Mouse (Mus musculus) neural tube, embryonic 15.5 days (tissue): ENCODE measurements at regions not wholly inside any gene's neighbourhood (a gene's known extent, or its start where the extent isn't known, plus 50 kb on each side); places are given as distances from the start of the nearest gene placed in this dataset.

ENCODE experiments used
- ATAC-seq: fragments of 200-750 bp; cut with Nextera tagmentation; 2 replicates; pipeline ENCODE4 v1.8.0; 2017; ENCODE audit warnings: mild to moderate bottlenecking, moderate TSS enrichment, moderate library complexity; ENCODE audit not compliant: low FRiP score
- H3K27ac ChIP-seq: fragments of 300-500 bp; sonication (generic); replicated peaks from 2 replicates; pipeline ENCODE4 v1.5.1; 2015; ENCODE audit warnings: mild to moderate bottlenecking, inconsistent platforms
- H3K27me3 ChIP-seq: fragments of 300-500 bp; sonication (generic); replicated peaks from 2 replicates; pipeline ENCODE4 v1.6.1; 2015; ENCODE audit warnings: inconsistent platforms
- H3K36me3 ChIP-seq: fragments of 300-500 bp; sonication (generic); 2 replicates; pipeline ENCODE4 v1.6.1; 2015; ENCODE audit warnings: inconsistent platforms
- H3K4me1 ChIP-seq: fragments of 300-500 bp; sonication (generic); 2 replicates; pipeline ENCODE4 v1.6.1; 2015; ENCODE audit warnings: inconsistent platforms
- H3K4me2 ChIP-seq: fragments of 300-500 bp; sonication (generic); 2 replicates; pipeline ENCODE4 v1.6.1; 2015; ENCODE audit warnings: inconsistent platforms, mild to moderate bottlenecking, moderate library complexity
- H3K4me3 ChIP-seq: fragments of 300-500 bp; sonication (generic); replicated peaks from 2 replicates; pipeline ENCODE4 v1.5.1; 2015; ENCODE audit warnings: mild to moderate bottlenecking, inconsistent platforms
- H3K9ac ChIP-seq: fragments of 300-500 bp; sonication (generic); replicated peaks from 2 replicates; pipeline ENCODE4 v1.6.1; 2015; ENCODE audit warnings: mild to moderate bottlenecking, inconsistent platforms
- H3K9me3 ChIP-seq: fragments of 300-500 bp; sonication (generic); replicated peaks from 2 replicates; pipeline ENCODE4 v1.6.1; 2016; ENCODE audit warnings: inconsistent platforms
- WGBS: fragments of 180-500 bp; shearing (Covaris S2); methylation state at CpG from one replicate; pipeline ENCODE4 v1.1.7; 2015; ENCODE audit warnings: mixed read lengths; 5-methylcytosine and 5-hydroxymethylcytosine counted together

DNA sequence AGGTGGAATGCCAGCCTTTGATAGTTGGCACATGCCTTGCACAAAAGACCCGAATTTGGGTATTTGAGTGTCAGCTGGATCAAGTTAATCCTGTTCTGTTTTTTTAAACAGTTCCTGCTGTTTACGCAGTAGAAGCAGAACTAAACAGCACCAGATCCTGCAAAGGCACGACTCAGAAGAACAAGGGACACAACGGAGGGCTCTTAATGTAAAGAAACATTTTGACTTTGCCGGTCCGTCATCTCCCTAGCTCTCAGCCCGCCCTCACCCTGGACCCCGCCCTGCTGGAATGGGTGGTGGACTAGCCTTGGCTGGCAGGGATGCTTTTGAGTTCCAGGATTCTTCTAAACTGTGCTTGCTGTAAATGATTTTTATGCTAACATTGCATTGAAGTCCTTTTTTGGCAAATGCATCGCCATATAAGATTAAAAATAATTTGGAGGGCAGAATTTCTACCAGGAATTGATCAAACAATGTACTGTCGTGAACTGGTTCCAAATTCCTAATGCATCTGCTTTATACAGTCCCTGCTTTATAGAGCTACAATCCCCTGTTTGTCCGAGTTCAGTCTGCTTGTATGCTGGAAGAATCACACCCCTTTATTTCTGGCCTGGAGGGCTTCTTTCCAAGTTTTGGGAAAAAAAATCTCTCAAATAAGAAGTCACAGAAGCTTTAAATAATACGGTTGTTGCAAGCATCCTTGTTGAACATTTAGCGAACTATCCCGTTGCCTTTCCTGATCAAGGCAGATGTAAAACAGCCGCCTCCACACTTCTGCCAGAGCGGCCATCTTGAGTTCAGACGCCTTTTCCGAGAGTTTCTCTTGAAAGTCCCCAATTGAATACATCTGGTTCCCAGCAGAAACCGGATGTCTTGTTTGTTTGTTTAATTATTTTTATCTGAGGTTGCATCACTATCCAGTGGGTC, 308.2 kb downstream of the Pten start:
- H3K9me3 ChIP-seq = no peaks in the 10 kb centered on the region
- no peak overlapping the region for H3K4me3 ChIP-seq
- H3K36me3 ChIP-seq = no peaks in the 10 kb centered on the region
- H3K27ac ChIP-seq = no peak overlapping the region
- no peak overlapping the region for H3K9ac ChIP-seq
- no peak for ATAC-seq
- no peak overlapping the region for H3K4me2 ChIP-seq
- no peaks in the 10 kb centered on the region for H3K27me3 ChIP-seq
- WGBS = 82% methylated on average over 19 of the region's 19 CpGs
- no peaks in the 10 kb centered on the region for H3K4me1 ChIP-seq

- Histone ChIP-seq H3K9ac (no peak overlapping the region), H3K27ac (no peak overlapping the region), H3K36me3 (no peaks in the 10 kb centered on the region), H3K27me3 (no peaks in the 10 kb centered on the region), H3K4me3 (no peak overlapping the region), H3K4me2 (no peak overlapping the region), H3K4me1 (no peaks in the 10 kb centered on the region), H3K9me3 (no peaks in the 10 kb centered on the region)
- WGBS = 77% methylated on average over 11 of the region's 11 CpGs
- ATAC-seq = no peak
These were observed 311.2 kb downstream of the Pten start for GRCm38 (mm10) chr19:33068351-33068955.

DNA sequence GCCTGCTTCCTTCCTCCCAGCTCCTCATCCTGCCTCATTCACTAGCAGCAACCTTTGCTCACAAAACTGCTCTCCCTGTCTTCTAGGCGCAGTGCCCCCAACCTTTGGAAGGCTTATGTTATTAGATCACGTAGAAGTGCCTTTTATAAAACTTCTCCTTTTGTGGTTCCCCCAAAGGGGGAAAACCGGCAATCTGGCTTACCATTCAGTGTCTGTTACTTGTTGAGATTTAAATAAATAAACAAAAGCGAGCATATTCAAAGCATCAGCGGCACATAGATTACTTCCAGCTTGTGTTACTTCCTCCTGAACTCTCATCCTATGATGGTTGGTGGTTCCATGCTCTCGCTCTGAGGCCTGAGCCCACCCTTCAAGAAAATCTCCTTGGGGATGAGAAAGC, 312.5 kb downstream of the Pten start:
- Histone ChIP-seq H3K36me3 (no peaks in the 10 kb centered on the region), H3K4me1 (no peaks in the 10 kb centered on the region), H3K27ac (no peak overlapping the region), H3K9me3 (no peaks in the 10 kb centered on the region), H3K9ac (no peak overlapping the region), H3K4me3 (no peak overlapping the region), H3K4me2 (no peak overlapping the region), H3K27me3 (no peaks in the 10 kb centered on the region)
- no peak for ATAC-seq
- WGBS = 77% methylated on average over 6 of the region's 6 CpGs

GRCm38 (mm10) chr19:33072299-33072698, 315.0 kb downstream of the Pten start:
- no peak overlapping the region for H3K27ac ChIP-seq
- H3K4me2 ChIP-seq = no peak overlapping the region
- H3K4me3 ChIP-seq = no peak overlapping the region
- no peaks in the 10 kb centered on the region for H3K36me3 ChIP-seq
- H3K9me3 ChIP-seq = no peaks in the 10 kb centered on the region
- H3K27me3 ChIP-seq = no peaks in the 10 kb centered on the region
- no peaks in the 10 kb centered on the region for H3K4me1 ChIP-seq
- 86% methylated on average over 2 of the region's 2 CpGs for WGBS
- no peak for ATAC-seq
- H3K9ac ChIP-seq = no peak overlapping the region

GRCm38 (mm10) chr19:33074907-33075306, 317.2 kb downstream of the Rnls start:
- Histone ChIP-seq H3K9me3 (no peaks in the 10 kb centered on the region), H3K36me3 (no peaks in the 10 kb centered on the region), H3K4me3 (no peak overlapping the region), H3K4me2 (no peak overlapping the region), H3K27ac (no peak overlapping the region), H3K27me3 (no peaks in the 10 kb centered on the region), H3K4me1 (no peaks in the 10 kb centered on the region), H3K9ac (no peak overlapping the region)
- ATAC-seq = no peak
- 80% methylated on average over 4 of the region's 4 CpGs for WGBS

DNA sequence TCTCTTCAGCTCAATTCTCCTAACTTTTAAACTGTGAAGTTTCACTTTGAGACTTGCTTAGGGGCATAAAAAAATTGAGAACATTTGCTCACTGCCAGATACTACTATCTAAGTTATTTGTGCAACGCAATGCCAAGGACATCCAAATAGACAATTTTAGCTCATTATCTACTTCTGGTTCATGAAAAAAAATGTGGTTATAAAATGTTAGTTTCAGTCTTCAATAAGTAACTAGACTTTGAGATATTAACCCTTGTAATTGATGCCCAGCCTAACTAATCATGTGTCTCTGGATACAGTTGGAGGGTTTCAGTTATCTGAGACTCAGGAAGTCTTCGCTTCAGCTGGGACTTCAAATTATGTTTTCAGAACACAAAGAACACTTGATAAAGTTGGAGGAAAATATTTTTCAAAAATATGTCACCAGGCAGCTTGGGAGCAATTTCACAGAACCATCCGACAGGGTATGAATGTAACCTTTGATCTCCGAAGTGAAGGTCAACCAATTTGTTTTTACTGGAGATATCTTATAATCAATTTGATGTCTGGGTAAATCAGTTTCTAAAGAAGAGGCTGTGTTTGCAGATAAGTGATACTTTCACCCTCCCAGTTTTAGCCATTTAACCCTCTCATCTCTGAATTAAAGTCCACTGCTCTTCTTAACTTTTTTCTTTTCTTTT, 313.3 kb downstream of the Rnls start:
- no peak overlapping the region for H3K4me3 ChIP-seq
- ATAC-seq = no peak
- no peaks in the 10 kb centered on the region for H3K36me3 ChIP-seq
- H3K27ac ChIP-seq = no peak overlapping the region
- H3K27me3 ChIP-seq = no peaks in the 10 kb centered on the region
- no peaks in the 10 kb centered on the region for H3K9me3 ChIP-seq
- no peak overlapping the region for H3K9ac ChIP-seq
- H3K4me1 ChIP-seq = no peaks in the 10 kb centered on the region
- H3K4me2 ChIP-seq = no peak overlapping the region
- WGBS = 89% methylated on average over 4 of the region's 4 CpGs

- no peak for ATAC-seq
- Histone ChIP-seq H3K4me3 (no peak overlapping the region), H3K4me1 (no peaks in the 10 kb centered on the region), H3K9ac (no peak overlapping the region), H3K9me3 (no peaks in the 10 kb centered on the region), H3K27me3 (no peaks in the 10 kb centered on the region), H3K4me2 (no peak overlapping the region), H3K36me3 (no peaks in the 10 kb centered on the region), H3K27ac (no peak overlapping the region)
- WGBS = 76% methylated on average over 2 of the region's 2 CpGs
These were observed 312.1 kb downstream of the Rnls start for GRCm38 (mm10) chr19:33079959-33080358.

DNA sequence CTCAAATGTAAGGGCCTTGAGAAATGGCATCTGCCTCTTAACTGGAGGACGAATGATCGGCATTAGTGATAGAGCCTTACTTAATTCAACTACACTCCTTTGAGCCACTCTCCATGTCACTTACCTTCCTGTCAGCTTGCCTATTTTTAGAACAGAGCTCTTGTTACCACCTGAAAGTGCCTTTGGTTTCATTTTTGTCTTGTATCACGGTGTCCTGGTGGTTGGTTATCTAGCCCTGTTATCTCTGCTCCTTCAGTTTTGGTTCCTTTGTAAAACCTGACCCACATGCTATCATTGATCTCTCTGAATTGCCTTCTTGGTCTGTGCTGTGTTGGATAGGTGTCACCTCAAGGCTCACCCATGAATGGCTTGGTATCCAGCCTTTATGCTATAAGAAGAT, 310.6 kb downstream of the Rnls start:
- H3K27me3 ChIP-seq = no peaks in the 10 kb centered on the region
- no peak overlapping the region for H3K9ac ChIP-seq
- no peak overlapping the region for H3K4me3 ChIP-seq
- 94% methylated on average over 3 of the region's 3 CpGs for WGBS
- no peaks in the 10 kb centered on the region for H3K36me3 ChIP-seq
- no peaks in the 10 kb centered on the region for H3K9me3 ChIP-seq
- no peak overlapping the region for H3K4me2 ChIP-seq
- no peaks in the 10 kb centered on the region for H3K4me1 ChIP-seq
- ATAC-seq = no peak
- no peak overlapping the region for H3K27ac ChIP-seq

GRCm38 (mm10) chr19:33083371-33083770, 308.7 kb downstream of the Rnls start:
- H3K4me1 ChIP-seq = no peaks in the 10 kb centered on the region
- no peaks in the 10 kb centered on the region for H3K36me3 ChIP-seq
- no peak overlapping the region for H3K4me2 ChIP-seq
- no peak overlapping the region for H3K9ac ChIP-seq
- no peaks in the 10 kb centered on the region for H3K27me3 ChIP-seq
- whole genome bisulfite sequencing = 83% methylated on average over 2 of the region's 2 CpGs
- no peaks in the 10 kb centered on the region for H3K9me3 ChIP-seq
- H3K27ac ChIP-seq = no peak overlapping the region
- ATAC-seq = no peak
- H3K4me3 ChIP-seq = no peak overlapping the region

DNA sequence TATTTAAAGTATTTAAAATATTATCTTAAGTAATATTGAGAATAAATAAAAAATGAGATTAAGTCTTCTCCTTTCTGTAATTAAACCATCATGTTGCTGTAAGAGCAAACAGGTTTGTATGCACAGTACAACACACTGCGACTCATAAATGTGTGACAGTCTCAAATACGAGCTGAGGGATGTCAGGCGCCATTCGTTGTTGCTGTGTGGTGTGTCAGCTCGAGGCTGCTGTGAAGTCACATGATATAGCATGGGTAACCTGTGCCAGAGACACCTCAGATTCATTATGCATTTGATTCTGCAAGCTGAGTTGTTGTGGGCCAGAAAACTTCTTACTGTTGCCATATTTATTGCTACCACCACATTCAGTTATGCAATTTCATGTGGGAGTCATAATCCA, 307.4 kb downstream of the Rnls start:
- Histone ChIP-seq H3K4me3 (no peak overlapping the region), H3K36me3 (no peaks in the 10 kb centered on the region), H3K27ac (no peak overlapping the region), H3K27me3 (no peaks in the 10 kb centered on the region), H3K4me2 (no peak overlapping the region), H3K4me1 (no peaks in the 10 kb centered on the region), H3K9me3 (no peaks in the 10 kb centered on the region), H3K9ac (no peak overlapping the region)
- 89% methylated on average over 5 of the region's 5 CpGs for WGBS
- no peak for ATAC-seq
